Mouse (Mus musculus): ENCODE data around the gene Ogn. TPM values are rescaled to one million over a fixed set of nuclear protein-coding genes. Genes with fewer than 3 reads are reported as not detected.
"Not testable (repeated sequence)": the region's sequence is repeated elsewhere in the genome, so short reads cannot be mapped to it uniquely, and the experiment has no call there.

The Ogn gene
- total and polyA plus RNA-seq, 3 experiments = 27.4 to 74.7 (median 69.0) TPM

DNA sequence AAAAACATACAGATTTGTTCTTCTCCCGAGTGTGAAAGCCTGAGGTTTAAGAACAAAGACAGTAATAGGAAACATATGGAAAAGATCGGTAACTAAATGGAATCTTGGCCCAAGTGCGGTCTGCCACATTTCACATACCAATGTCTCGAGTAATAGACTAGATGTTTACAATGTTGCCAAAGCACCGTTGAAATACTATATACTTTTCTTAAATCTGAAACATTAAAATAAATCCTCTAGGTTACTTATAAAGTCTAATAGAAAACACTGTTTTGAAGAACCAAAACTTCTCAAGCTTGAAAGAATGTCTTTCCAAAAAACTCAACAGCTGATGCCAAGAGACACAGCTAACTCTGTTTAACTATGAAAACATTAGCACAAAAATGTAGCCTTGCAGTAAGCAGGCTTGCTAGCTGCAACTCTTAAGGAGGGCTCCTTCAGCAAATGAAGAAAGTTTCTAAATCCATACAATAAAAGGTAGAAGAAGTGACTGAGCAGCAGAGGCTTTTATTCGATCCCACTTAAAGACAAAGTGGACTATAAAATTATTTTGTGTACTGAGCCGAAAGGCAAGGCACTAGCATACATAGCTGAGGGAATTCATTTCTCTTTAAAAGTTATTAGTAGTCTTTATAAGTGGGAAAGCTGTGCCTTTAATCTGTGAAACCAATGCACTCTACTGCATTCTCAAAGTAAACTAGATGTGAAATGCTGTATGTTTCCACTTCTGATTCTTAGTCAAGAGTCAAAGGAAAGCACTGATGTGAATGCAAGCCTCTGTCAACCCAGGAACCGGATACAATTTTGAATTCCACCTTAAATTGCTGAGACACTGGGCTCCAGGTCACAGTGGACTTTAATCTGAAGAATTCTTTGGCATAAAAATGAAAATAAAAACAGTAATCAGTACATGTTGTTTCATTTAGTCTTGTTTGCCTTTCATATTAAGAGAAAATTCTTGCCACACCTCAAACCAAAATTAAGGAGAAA is 26.0 kb upstream of the Ogn start, which contains the start of gene Omd:
Gene Omd (plus strand): TSS at position 922 of the 990 bp plus-strand sequence.
- Histone ChIP-seq H3K36me3 (ENCODE audit: control insufficient read depth, insufficient read depth, low read length) (no peaks in the 10 kb centered on the region), H3K27ac (peak within 1 kb of the TSS; percentile 76), H3K4me3 (no peak within 1 kb of the TSS), H3K27me3 (ENCODE audit: control insufficient read depth, insufficient read depth, low read length) (no peaks in the 10 kb centered on the region), H3K79me2 (replicated peaks; ENCODE audit: control insufficient read depth, insufficient read depth, low read length) (no peaks in the 10 kb centered on the region), H3K9ac (ENCODE audit: low read depth, low read length) (no peak within 1 kb of the TSS), H3K4me1 (ENCODE audit: control insufficient read depth, insufficient read depth, low read length) (no peaks in the 10 kb centered on the region; the same call in 1 of the 2 replicates)
- TF ChIP-seq CTCF (IDR thresholded peaks at IDR 0.05) (no peak), EP300 (IDR thresholded peaks at IDR 0.05; ENCODE audit: insufficient read depth, low read depth, low read length) (no peak), POLR2A (IDR thresholded peaks at IDR 0.05; ENCODE audit: insufficient read depth, low read depth, low read length) (no peak)
- intact Hi-C loops (cut with DNase I) = loop anchor here (5.0 kb wide), 1 partner anchor 40 kb away; the partner anchor contains the start of gene Aspn
- DNase-seq = no peak
- 48% methylated on average over 8 of the region's 8 CpGs for WGBS

DNA sequence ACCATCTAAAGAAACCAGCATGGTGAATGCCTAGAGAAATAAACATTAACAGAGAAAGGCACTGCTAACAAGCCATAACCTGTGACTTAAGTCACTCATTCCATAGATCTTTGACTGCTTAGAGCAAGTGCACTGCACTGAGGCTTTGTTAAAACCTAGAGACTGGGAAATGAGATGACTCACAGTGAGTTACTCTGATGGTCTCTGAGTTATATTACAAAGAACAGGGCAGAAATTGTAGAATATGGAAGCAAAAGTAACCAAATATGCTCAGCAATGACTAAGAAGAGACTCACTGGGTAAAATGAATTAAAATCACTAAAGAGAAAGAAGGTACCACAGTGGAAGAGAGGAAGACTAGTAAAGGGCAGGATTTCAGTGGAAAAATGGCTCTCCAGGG is 24.0 kb upstream of the Ogn start:
- no peak for DNase-seq
- H3K36me3 ChIP-seq (ENCODE audit: control insufficient read depth, insufficient read depth, low read length) = no peaks in the 10 kb centered on the region
- H3K9ac ChIP-seq (ENCODE audit: low read depth, low read length) = no peak overlapping the region
- intact Hi-C loops (cut with DNase I) = loop anchor here (5.0 kb wide), 1 partner anchor 42 kb away; the partner anchor contains the start of gene Aspn
- H3K4me1 ChIP-seq (ENCODE audit: control insufficient read depth, insufficient read depth, low read length) = no peaks in the 10 kb centered on the region; the same call in 1 of the 2 replicates
- no peak overlapping the region for H3K4me3 ChIP-seq
- H3K27me3 ChIP-seq (ENCODE audit: control insufficient read depth, insufficient read depth, low read length) = no peaks in the 10 kb centered on the region
- no peaks in the 10 kb centered on the region for H3K79me2 ChIP-seq (replicated peaks; ENCODE audit: control insufficient read depth, insufficient read depth, low read length)
- peak overlapping the region; percentile 63 for H3K27ac ChIP-seq
- TF ChIP-seq CTCF (IDR thresholded peaks at IDR 0.05) (no peak), EP300 (IDR thresholded peaks at IDR 0.05; ENCODE audit: insufficient read depth, low read depth, low read length) (no peak), POLR2A (IDR thresholded peaks at IDR 0.05; ENCODE audit: insufficient read depth, low read depth, low read length) (no peak)

DNA sequence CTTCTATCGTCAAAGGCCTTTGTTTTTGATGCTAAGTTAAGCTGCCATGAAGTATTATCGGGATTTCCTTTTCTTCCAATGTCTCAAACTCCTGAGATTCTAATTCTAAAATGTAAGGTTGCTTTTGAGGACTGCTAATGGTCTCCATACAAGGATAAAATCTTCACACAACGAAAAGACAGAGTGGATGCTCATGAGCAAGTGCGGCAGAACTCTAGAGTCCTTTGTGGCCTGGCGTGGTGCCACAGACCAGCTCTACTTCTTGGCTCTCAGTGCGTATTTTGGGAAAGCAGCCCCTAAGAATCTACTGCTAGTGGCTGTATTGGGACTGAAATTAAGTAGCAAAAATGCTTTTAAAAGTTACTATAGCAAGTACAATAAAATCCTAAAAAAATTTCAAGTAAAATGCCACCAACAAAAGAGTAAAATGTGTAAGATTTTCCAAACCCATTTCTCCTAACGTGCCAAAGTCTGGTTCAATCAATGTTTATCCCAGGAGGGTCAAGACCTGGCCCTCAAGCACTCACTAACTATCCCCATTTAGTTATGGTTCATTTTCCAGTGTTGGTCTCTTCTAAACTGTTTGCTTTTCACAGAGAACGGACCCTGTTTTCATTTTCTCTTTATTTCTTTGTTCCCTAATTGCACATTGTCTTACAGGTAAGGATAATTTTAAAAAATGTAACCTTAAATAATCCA is 23.4 kb upstream of the Ogn start:
- intact Hi-C loops (cut with DNase I) = loop anchor here (5.0 kb wide), 1 partner anchor 42 kb away; the partner anchor contains the start of gene Aspn
- peak overlapping the region; percentile 63 for H3K27ac ChIP-seq
- WGBS = 67% methylated on average over 8 of the region's 8 CpGs

DNA sequence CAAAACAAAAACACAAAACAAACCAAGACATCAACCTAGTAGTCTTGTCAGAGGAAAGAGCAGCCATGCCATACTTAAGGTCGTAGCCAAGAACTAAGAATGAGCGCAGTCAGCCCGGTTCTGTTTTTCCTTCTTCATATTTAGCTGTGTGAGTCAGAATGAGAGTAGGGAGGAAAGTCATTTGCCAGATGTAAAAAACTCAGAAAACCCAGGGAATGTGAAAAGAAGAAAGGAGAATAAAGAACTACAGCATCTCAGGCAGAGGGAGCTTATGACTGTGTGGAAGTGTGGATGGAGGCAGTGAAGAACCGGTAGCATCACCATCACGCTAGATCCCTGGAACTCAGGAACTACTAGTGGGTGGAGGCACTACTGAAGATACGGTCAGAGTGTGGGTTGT is 21.8 kb upstream of the Ogn start:
- peak overlapping the region; percentile 18; the same call in 1 of the 2 replicates for H3K27ac ChIP-seq
- no peaks in the 10 kb centered on the region for H3K36me3 ChIP-seq (ENCODE audit: control insufficient read depth, insufficient read depth, low read length)
- H3K4me1 ChIP-seq (ENCODE audit: control insufficient read depth, insufficient read depth, low read length) = no peaks in the 10 kb centered on the region; the same call in 1 of the 2 replicates
- no peak for TF ChIP-seq POLR2A (IDR thresholded peaks at IDR 0.05; ENCODE audit: insufficient read depth, low read depth, low read length)
- H3K9ac ChIP-seq (ENCODE audit: low read depth, low read length) = no peak overlapping the region
- intact Hi-C loops (cut with DNase I) = no loop called here
- no peaks in the 10 kb centered on the region for H3K27me3 ChIP-seq (ENCODE audit: control insufficient read depth, insufficient read depth, low read length)
- DNase-seq = no peak
- H3K79me2 ChIP-seq (replicated peaks; ENCODE audit: control insufficient read depth, insufficient read depth, low read length) = no peaks in the 10 kb centered on the region
- WGBS = 80% methylated on average over 6 of the region's 6 CpGs
- no peak overlapping the region for H3K4me3 ChIP-seq

More for the DNA sequence above, 23.4 kb upstream of the Ogn start:
- no peaks in the 10 kb centered on the region for H3K36me3 ChIP-seq (ENCODE audit: control insufficient read depth, insufficient read depth, low read length)
- TF ChIP-seq POLR2A (IDR thresholded peaks at IDR 0.05; ENCODE audit: insufficient read depth, low read depth, low read length) (no peak), EP300 (IDR thresholded peaks at IDR 0.05; ENCODE audit: insufficient read depth, low read depth, low read length) (no peak), CTCF (IDR thresholded peaks at IDR 0.05) (no peak)
- no peak overlapping the region for H3K9ac ChIP-seq (ENCODE audit: low read depth, low read length)
- no peak overlapping the region for H3K4me3 ChIP-seq
- no peaks in the 10 kb centered on the region; the same call in 1 of the 2 replicates for H3K4me1 ChIP-seq (ENCODE audit: control insufficient read depth, insufficient read depth, low read length)
- H3K79me2 ChIP-seq (replicated peaks; ENCODE audit: control insufficient read depth, insufficient read depth, low read length) = no peaks in the 10 kb centered on the region
- DNase-seq = peak in 1 of 2 experiments; percentile 34
- H3K27me3 ChIP-seq (ENCODE audit: control insufficient read depth, insufficient read depth, low read length) = no peaks in the 10 kb centered on the region

DNA sequence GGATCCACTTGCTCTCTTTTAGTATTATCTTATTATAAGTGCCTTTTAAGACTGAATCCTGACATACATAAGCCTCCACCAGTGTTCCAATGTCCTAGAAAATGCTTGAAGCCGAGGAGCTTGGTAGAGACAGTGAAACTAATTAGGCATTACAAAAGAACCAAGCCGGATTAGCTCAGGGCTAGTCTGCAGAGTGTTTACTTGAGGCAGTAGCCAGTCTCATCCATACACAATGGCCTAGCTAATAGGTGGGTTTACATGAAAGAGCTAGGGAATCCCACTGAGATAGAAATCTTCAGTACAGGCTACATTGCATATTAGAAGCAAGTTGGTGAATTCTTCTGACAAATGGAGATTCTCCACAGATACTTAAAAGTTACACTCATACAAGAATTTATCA is 5.3 kb upstream of the Ogn start:
- H3K79me2 ChIP-seq (replicated peaks; ENCODE audit: control insufficient read depth, insufficient read depth, low read length); H3K27me3 ChIP-seq (ENCODE audit: control insufficient read depth, insufficient read depth, low read length); H3K27ac ChIP-seq; H3K4me1 ChIP-seq (ENCODE audit: control insufficient read depth, insufficient read depth, low read length); intact Hi-C loops (cut with DNase I); DNase-seq; H3K4me3 ChIP-seq; H3K36me3 ChIP-seq (ENCODE audit: control insufficient read depth, insufficient read depth, low read length); H3K9ac ChIP-seq (ENCODE audit: low read depth, low read length): not testable (repeated sequence)
- 91% methylated on average over 2 of the region's 2 CpGs for WGBS

DNA sequence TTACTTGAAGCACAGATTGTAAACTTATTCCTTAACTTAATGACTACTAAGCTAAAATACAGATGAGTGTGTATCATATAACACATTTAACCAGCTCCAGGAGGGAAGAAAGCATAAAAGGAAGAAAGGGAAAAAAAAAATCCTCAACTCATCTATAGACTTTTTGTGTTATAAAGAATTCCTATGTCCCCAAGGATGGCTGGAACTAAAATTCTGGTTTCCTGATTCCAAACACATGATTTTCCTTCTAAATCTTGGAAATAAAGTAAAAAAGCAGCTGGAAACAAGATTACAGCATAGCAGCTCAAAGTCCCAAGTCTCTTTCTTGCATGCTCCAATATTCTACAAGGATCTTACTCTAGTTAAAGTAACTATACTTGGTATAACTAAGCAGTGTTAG is 4.2 kb upstream of the Ogn start:
- no peaks in the 10 kb centered on the region for H3K36me3 ChIP-seq (ENCODE audit: control insufficient read depth, insufficient read depth, low read length)
- H3K4me3 ChIP-seq = no peak overlapping the region
- H3K9ac ChIP-seq (ENCODE audit: low read depth, low read length) = no peak overlapping the region
- intact Hi-C loops (cut with DNase I) = no loop called here
- no peak for TF ChIP-seq CTCF (IDR thresholded peaks at IDR 0.05)
- TF ChIP-seq EP300 (IDR thresholded peaks at IDR 0.05; ENCODE audit: insufficient read depth, low read depth, low read length) = no peak
- no peak for TF ChIP-seq POLR2A (IDR thresholded peaks at IDR 0.05; ENCODE audit: insufficient read depth, low read depth, low read length)
- DNase-seq = no peak
- no peak overlapping the region for H3K27ac ChIP-seq
- H3K79me2 ChIP-seq (replicated peaks; ENCODE audit: control insufficient read depth, insufficient read depth, low read length) = no peaks in the 10 kb centered on the region
- H3K27me3 ChIP-seq (ENCODE audit: control insufficient read depth, insufficient read depth, low read length) = no peaks in the 10 kb centered on the region
- H3K4me1 ChIP-seq (ENCODE audit: control insufficient read depth, insufficient read depth, low read length) = no peaks in the 10 kb centered on the region

All from heart, adult 2 months (tissue).